Mouse (Mus musculus): ENCODE data around the gene Asna1. TPM values are rescaled to one million over a fixed set of nuclear protein-coding genes. Genes with fewer than 3 reads are reported as not detected.

Gene Asna1
- polyA plus RNA-seq, 1 experiment from 2014 or later = 129 TPM

DNA sequence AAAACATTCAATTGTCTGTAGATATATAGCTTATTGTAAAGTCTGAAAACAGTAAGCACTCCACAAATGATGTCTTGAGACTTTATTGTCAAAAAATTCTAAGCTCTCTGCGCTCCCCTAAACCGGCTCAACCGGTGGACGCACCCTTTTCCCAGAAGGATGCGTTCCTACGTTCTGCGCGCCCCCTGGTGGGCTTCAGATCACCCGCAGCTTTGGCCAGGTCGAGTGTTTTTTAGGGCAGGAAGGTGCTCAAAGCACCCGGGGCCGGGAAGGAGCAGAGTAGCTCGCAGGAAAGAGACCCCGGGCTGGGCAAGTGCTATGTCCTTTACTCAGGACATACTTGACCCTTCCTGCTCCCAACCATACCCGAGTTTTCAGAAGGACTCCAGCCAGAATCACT is 35.3 kb downstream of the Asna1 start:
- DNase-seq (ENCODE audit: low spot score, missing footprints) = peak; percentile 98
- H3K4me2 ChIP-seq = peak overlapping the region; percentile 97
- H3K36me3 ChIP-seq (ENCODE audit: control insufficient read depth, insufficient read depth, low read length) = no peaks in the 10 kb centered on the region
- H3K9ac ChIP-seq (ENCODE audit: low read length) = peak overlapping the region; percentile 66
- under 1% methylated on average over 15 of the region's 15 CpGs for WGBS
- peak overlapping the region; percentile 51 for H3K4me3 ChIP-seq (ENCODE audit: low read depth, low read length)
- H3K27ac ChIP-seq (ENCODE audit: low read depth, low read length) = no peak overlapping the region
- peaks cover 8% of the 10 kb centered on the region for H3K27me3 ChIP-seq (ENCODE audit: control insufficient read depth, insufficient read depth, low read length)
- ATAC-seq (ENCODE audit: low FRiP score) = peak; percentile 70
- H3K4me1 ChIP-seq (ENCODE audit: control insufficient read depth, insufficient read depth, low read length) = peaks cover 22% of the 10 kb centered on the region
- no peaks in the 10 kb centered on the region for H3K9me3 ChIP-seq (ENCODE audit: control insufficient read depth, low read length)

DNA sequence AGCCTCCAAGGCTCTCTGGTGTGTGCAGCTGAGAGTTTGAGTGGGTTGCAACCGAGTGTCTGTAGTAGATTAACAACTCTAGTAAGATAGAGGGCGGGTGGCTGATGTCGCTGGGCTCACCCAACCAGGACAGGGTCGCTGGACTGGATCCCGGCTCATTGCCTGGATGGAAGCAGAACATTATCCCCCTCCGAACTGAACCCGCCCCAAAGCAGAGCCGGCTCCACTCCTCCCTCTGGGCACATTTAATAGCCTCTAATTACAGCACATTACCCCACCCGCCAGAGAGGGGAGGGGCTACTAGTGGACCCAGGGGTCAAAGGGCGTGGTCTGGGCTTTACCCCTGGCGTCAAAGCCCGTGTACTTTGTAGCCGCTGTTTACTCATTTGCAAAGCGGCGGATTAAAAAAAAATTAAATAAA is 35.8 kb downstream of the Asna1 start:
- 0 out of 2 replicates have a peak overlapping the region, but pooled peaks have one; percentile 9 for H3K9ac ChIP-seq (ENCODE audit: low read length)
- no peak overlapping the region for H3K27ac ChIP-seq (ENCODE audit: low read depth, low read length)
- WGBS = 16% methylated on average over 15 of the region's 15 CpGs
- no peak for ATAC-seq (ENCODE audit: low FRiP score)
- no peak overlapping the region; the same call in 1 of the 2 replicates for H3K4me3 ChIP-seq (ENCODE audit: low read depth, low read length)
- H3K4me2 ChIP-seq = peak overlapping the region; percentile 97; the same call in 1 of the 2 replicates
- peak; percentile 85 for DNase-seq (ENCODE audit: low spot score, missing footprints)
- H3K27me3 ChIP-seq (ENCODE audit: control insufficient read depth, insufficient read depth, low read length) = peaks cover 8% of the 10 kb centered on the region
- H3K36me3 ChIP-seq (ENCODE audit: control insufficient read depth, insufficient read depth, low read length) = no peaks in the 10 kb centered on the region
- H3K9me3 ChIP-seq (ENCODE audit: control insufficient read depth, low read length) = no peaks in the 10 kb centered on the region
- peaks cover 25% of the 10 kb centered on the region for H3K4me1 ChIP-seq (ENCODE audit: control insufficient read depth, insufficient read depth, low read length)

DNA sequence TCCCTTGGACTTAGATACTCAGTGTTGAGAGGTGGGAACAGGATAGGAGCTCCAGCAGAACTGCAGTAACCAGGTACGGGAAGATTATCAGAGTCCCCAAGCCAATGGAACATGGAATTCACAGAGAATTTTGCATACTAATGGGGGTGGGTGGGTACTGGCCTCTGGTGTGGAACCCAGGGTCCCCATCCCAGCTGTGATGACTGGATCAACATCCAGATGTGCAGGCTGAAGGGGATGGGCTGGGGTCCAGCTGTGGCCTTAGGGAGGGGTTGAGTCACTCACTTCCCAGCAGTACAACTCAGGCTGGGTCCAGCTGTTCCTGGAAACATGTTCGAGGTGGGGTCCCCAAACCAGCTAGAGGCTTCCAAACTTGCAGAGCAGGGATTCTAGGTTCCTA is 37.2 kb downstream of the Asna1 start:
- H3K36me3 ChIP-seq (ENCODE audit: control insufficient read depth, insufficient read depth, low read length) = no peaks in the 10 kb centered on the region
- no peaks in the 10 kb centered on the region for H3K9me3 ChIP-seq (ENCODE audit: control insufficient read depth, low read length)
- 86% methylated on average over 2 of the region's 2 CpGs for WGBS
- DNase-seq (ENCODE audit: low spot score, missing footprints) (peak; percentile 65), ATAC-seq (ENCODE audit: low FRiP score) (no peak)
- peaks cover 25% of the 10 kb centered on the region for H3K4me1 ChIP-seq (ENCODE audit: control insufficient read depth, insufficient read depth, low read length)
- no peak overlapping the region for H3K4me3 ChIP-seq (ENCODE audit: low read depth, low read length)
- H3K9ac ChIP-seq (ENCODE audit: low read length) = no peak overlapping the region
- no peak overlapping the region for H3K27ac ChIP-seq (ENCODE audit: low read depth, low read length)
- H3K27me3 ChIP-seq (ENCODE audit: control insufficient read depth, insufficient read depth, low read length) = peaks cover 8% of the 10 kb centered on the region
- H3K4me2 ChIP-seq = no peak overlapping the region

DNA sequence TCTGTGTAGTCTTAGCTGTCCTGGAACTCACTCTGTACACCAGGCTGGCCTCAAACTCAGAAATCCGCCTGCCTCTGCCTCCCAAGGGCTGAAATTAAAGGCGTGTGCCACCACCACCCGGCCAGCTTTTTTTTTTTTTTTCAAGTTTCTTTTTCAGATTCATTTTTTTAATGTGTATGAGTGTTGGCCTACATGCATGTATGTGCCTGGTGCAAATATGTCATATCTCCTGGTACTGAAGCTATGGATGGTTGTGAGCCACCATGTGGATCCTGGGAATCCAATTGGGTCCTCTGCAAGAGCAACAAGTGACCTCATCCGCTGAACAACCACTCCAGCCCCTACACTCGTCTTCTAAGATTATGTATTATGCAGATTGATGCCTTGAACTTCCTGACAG is 37.7 kb downstream of the Asna1 start:
- no peaks in the 10 kb centered on the region for H3K9me3 ChIP-seq (ENCODE audit: control insufficient read depth, low read length)
- no peak overlapping the region for H3K4me2 ChIP-seq
- H3K36me3 ChIP-seq (ENCODE audit: control insufficient read depth, insufficient read depth, low read length) = no peaks in the 10 kb centered on the region
- H3K9ac ChIP-seq (ENCODE audit: low read length) = no peak overlapping the region
- H3K27me3 ChIP-seq (ENCODE audit: control insufficient read depth, insufficient read depth, low read length) = peaks cover 8% of the 10 kb centered on the region
- WGBS = 81% methylated on average over 5 of the region's 5 CpGs
- H3K4me3 ChIP-seq (ENCODE audit: low read depth, low read length) = no peak overlapping the region
- H3K27ac ChIP-seq (ENCODE audit: low read depth, low read length) = no peak overlapping the region
- ATAC-seq (ENCODE audit: low FRiP score) = no peak
- peaks cover 25% of the 10 kb centered on the region for H3K4me1 ChIP-seq (ENCODE audit: control insufficient read depth, insufficient read depth, low read length)
- DNase-seq (ENCODE audit: low spot score, missing footprints) = peak; percentile 61

DNA sequence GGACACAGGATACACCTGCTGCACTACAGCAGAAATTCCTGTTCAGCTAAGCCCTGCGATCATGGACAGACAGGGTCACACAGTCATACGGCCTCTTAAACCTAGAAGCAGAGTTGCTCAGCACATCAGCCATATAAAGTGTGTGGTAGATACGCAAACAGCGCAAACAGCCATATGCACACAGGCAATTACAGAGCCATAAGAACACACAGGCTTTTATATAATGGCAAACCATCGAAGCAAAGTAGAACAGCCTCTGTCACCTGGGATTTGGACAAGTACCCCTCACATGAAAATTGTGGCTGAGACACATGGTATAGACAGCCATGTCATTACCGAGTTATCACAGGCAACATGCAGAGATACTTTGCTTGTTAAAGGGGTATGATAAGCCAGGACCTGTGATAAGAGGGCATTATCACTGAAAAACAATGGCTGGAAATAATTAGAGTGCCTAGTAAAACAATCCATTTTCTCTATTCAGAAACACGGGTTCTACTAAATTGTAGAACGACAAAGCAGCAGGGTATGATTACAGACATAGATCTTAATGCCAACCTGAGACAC is 38.6 kb downstream of the Asna1 start:
- 44% methylated on average over 8 of the region's 8 CpGs for WGBS
- Histone ChIP-seq H3K4me3 (ENCODE audit: low read depth, low read length) (peak overlapping the region; percentile 44; the same call in 1 of the 2 replicates), H3K27me3 (ENCODE audit: control insufficient read depth, insufficient read depth, low read length) (peaks cover 8% of the 10 kb centered on the region), H3K4me1 (ENCODE audit: control insufficient read depth, insufficient read depth, low read length) (peaks cover 25% of the 10 kb centered on the region), H3K9ac (ENCODE audit: low read length) (no peak overlapping the region; the same call in 1 of the 2 replicates), H3K36me3 (ENCODE audit: control insufficient read depth, insufficient read depth, low read length) (no peaks in the 10 kb centered on the region), H3K9me3 (ENCODE audit: control insufficient read depth, low read length) (no peaks in the 10 kb centered on the region), H3K4me2 (peak overlapping the region; percentile 95), H3K27ac (ENCODE audit: low read depth, low read length) (no peak overlapping the region)
- ATAC-seq (ENCODE audit: low FRiP score) (no peak), DNase-seq (ENCODE audit: low spot score, missing footprints) (no peak)

DNA sequence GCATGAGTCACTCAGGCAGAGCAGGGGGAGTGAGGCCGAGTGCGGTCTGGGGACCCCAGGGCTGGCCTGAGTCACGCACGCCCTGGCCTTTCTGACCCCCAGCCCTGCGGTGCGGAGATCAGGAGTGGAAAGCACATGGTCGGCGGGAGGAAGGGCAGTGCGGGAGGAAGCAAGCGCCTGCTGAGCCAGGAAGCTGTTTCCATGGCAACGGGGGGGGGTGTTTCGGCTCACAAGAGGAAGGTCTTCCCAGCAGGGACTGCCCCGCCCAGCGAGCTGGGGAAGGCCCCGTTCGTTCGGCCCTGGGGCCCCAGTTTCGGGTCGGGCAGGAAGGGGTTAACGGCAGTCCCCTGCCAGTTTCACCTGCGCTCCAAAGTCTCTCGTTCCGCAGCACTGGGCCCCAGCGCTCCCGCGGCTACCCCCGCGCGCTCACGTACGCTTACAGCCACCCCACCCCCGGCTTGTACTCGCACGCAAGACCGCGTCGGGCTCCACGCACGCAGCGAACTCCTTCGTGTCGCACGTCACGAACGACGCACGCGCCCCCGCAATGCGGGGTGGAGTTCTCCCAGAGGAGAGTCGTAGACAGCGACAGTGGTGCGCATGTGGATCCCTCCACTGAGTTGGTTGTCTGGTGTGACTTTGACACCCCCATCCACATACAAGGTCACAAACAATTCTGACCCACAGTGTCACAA is 39.2 kb downstream of the Asna1 start:
- DNase-seq (ENCODE audit: low spot score, missing footprints) (peak; percentile 97), ATAC-seq (ENCODE audit: low FRiP score) (peak; percentile 20)
- H3K9me3 ChIP-seq (ENCODE audit: control insufficient read depth, low read length) = no peaks in the 10 kb centered on the region
- peak overlapping the region; percentile 44 for H3K4me3 ChIP-seq (ENCODE audit: low read depth, low read length)
- peaks cover 11% of the 10 kb centered on the region for H3K27me3 ChIP-seq (ENCODE audit: control insufficient read depth, insufficient read depth, low read length)
- H3K27ac ChIP-seq (ENCODE audit: low read depth, low read length) = no peak overlapping the region
- under 1% methylated on average over 53 of the region's 53 CpGs for WGBS
- no peaks in the 10 kb centered on the region for H3K36me3 ChIP-seq (ENCODE audit: control insufficient read depth, insufficient read depth, low read length)
- H3K4me2 ChIP-seq = peak overlapping the region; percentile 95
- H3K9ac ChIP-seq (ENCODE audit: low read length) = peak overlapping the region; percentile 64
- H3K4me1 ChIP-seq (ENCODE audit: control insufficient read depth, insufficient read depth, low read length) = peaks cover 25% of the 10 kb centered on the region

DNA sequence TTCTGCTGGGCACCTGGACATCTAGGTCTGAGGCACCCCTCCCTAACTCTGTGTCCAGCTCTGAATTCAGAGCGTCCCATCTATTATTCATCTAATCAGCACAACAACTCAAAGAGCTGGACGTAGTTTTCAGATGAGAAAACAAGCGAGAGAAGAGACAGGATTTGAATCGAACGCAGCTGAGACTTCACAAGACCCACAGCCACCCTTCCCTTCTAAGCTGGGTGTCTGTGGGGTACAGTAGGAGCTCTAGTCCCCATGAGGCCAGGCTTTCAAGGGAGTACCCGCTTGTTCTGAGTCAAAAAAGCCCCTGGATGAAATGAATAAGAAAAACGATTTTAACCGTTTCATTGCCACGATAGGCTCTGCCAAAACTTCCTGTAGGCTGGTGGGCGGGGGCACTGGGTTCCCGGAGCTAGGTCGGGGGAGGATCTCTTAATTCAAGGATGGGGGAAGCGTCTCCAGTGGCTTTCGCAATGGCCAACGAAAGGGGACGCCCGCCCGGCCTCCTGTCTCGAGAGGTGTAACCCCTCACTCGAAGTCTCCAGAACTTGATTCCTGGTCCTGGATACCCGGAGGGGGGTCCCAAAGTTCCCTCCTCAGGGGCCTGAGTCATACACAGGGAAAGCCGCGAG is 39.9 kb downstream of the Asna1 start:
- WGBS = 0% methylated on average over 23 of the region's 23 CpGs
- Histone ChIP-seq H3K9ac (ENCODE audit: low read length) (peak overlapping the region; percentile 64), H3K4me2 (peak overlapping the region; percentile 95), H3K9me3 (ENCODE audit: control insufficient read depth, low read length) (no peaks in the 10 kb centered on the region), H3K27ac (ENCODE audit: low read depth, low read length) (no peak overlapping the region), H3K4me1 (ENCODE audit: control insufficient read depth, insufficient read depth, low read length) (peaks cover 22% of the 10 kb centered on the region), H3K36me3 (ENCODE audit: control insufficient read depth, insufficient read depth, low read length) (no peaks in the 10 kb centered on the region), H3K27me3 (ENCODE audit: control insufficient read depth, insufficient read depth, low read length) (peaks cover 13% of the 10 kb centered on the region), H3K4me3 (ENCODE audit: low read depth, low read length) (peak overlapping the region; percentile 44)
- ATAC-seq (ENCODE audit: low FRiP score) (no peak), DNase-seq (ENCODE audit: low spot score, missing footprints) (peak; percentile 84)

DNA sequence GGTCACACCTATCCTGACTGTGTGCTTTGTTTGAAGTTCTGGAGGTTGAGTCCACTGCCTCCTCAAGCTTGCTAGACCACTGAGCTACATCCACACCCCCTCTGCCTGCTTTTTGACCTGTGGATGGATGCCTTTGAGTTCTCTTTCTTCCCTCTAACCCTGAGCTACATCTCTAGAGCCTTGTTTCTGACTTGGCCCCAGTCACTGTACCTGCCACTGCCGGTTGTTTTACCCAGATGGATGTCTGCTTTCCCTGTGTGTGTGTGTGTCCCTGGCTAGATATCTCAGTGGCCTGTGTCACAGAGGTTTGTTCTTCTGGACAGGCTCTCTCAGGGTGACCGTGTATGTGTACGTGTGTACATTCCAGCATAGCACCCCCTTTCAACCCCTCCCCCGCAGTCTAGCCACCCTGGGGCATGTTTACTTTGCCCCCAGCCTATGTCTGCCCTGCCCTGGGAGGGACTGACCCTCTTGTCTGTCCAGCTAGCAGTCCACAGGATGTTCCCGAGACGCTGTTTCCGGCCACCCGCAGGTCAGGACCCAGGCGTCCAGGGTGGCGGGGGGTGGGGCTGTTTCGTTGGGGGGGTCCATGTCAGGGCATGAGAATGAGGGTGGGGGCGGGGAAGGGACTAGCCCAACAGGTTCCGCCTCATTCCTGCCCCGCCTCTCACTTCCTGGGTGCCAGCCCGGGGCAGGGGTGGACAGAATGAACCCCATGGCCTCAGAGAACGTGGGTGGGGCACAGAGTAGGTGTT is 40.6 kb downstream of the Asna1 start:
- H3K36me3 ChIP-seq (ENCODE audit: control insufficient read depth, insufficient read depth, low read length) = no peaks in the 10 kb centered on the region
- no peak overlapping the region for H3K27ac ChIP-seq (ENCODE audit: low read depth, low read length)
- peak overlapping the region; percentile 95 for H3K4me2 ChIP-seq
- WGBS = 15% methylated on average over 16 of the region's 16 CpGs
- no peaks in the 10 kb centered on the region for H3K9me3 ChIP-seq (ENCODE audit: control insufficient read depth, low read length)
- DNase-seq (ENCODE audit: low spot score, missing footprints) (peak; percentile 64), ATAC-seq (ENCODE audit: low FRiP score) (no peak)
- peak overlapping the region; percentile 64; the same call in 1 of the 2 replicates for H3K9ac ChIP-seq (ENCODE audit: low read length)
- H3K4me3 ChIP-seq (ENCODE audit: low read depth, low read length) = no peak overlapping the region
- peaks cover 26% of the 10 kb centered on the region for H3K4me1 ChIP-seq (ENCODE audit: control insufficient read depth, insufficient read depth, low read length)
- peaks cover 17% of the 10 kb centered on the region for H3K27me3 ChIP-seq (ENCODE audit: control insufficient read depth, insufficient read depth, low read length)

Data from midbrain, embryonic 11.5 days (tissue).